In the genomic region with DNA sequence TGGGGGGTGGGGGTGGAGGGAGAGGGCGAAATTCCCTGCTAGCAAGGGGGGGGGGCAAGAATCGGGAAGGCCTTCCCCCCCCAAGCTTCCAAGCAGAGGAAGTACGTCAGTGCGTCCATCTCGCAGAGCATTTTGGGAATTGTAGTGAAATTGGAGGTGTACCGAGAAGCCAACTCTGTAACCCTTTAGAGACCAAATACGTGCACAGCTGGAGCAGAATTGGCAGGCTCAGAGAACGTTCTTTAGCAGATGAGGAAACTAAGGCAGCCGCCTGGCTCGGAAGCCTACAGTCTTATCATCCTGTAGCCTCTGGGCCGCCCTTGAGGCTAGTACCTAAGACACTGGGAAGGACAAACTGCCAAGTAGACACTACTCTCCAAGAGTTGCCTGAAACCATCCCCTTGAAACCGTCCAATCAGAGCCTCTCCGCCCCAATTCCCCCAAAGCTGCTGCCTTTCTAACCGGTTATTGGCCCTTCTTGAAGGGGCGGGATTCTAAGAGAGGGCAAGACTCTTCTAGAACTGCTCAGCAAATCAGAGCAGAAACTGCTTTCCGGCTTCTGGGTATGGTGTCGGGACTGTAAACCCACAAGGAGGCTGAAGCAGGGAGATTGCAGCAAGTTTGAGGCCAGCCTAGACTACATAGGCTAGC, we compare ENCODE assay signal across 8 mouse cellular contexts. TPM values are rescaled to one million over a fixed set of nuclear protein-coding genes. Genes with fewer than 3 reads are reported as not detected.
DNase-seq lines count a peak whose midpoint lies in the region; ATAC-seq lines count a peak whose summit lies in the region.

No protein-coding gene starts in this region.

- H3K4me2 ChIP-seq in hindbrain, embryonic 13.5 days = peak overlapping the region; percentile 65

- DNase-seq in cerebellum, postnatal 25 days = peak; percentile 76 to 83
- peak; percentile 33 to 61 for DNase-seq in frontal cortex, postnatal 25 days (ENCODE audit: low spot score in 2 of 2)
- peak; percentile 72 to 75 for DNase-seq in layer of hippocampus, postnatal 36 days
- DNase-seq in lung, postnatal 36 days = peak; percentile 94
- DNase-seq in right cerebral cortex, adult 2 months (ENCODE audit: low spot score in 2 of 2) = peak; percentile 76 to 87
- peak; percentile 65 to 67 for DNase-seq in urinary bladder, postnatal 36 days (ENCODE audit: low spot score in 2 of 2)

- peaks cover 29% of the 10 kb centered on the region for H3K36me3 ChIP-seq in hindbrain, embryonic 13.5 days

- 4% methylated on average over 17 of the region's 17 CpGs for WGBS in hindbrain, embryonic 13.5 days

- no peaks in the 10 kb centered on the region for H3K9me3 ChIP-seq in hindbrain, embryonic 13.5 days

- no peaks in the 10 kb centered on the region for H3K27me3 ChIP-seq in hindbrain, embryonic 13.5 days

- peak overlapping the region; percentile 75 for H3K27ac ChIP-seq in hindbrain, embryonic 13.5 days

- peak overlapping the region; percentile 41 for H3K4me3 ChIP-seq in hindbrain, embryonic 13.5 days

- H3K9ac ChIP-seq in hindbrain, embryonic 13.5 days = peak overlapping the region; percentile 78

- ATAC-seq in activated CD4-positive, CD25-positive, alpha-beta regulatory T cell, adult 4 months = peak; percentile 24
- ATAC-seq in hindbrain, embryonic 13.5 days (ENCODE audit: low FRiP score) = peak; percentile 50

- peaks cover 60% of the 10 kb centered on the region for H3K4me1 ChIP-seq in hindbrain, embryonic 13.5 days (replicated peaks)

RNA-seq across cellular contexts. Expression of gene Irf2bp1, which starts 0.9 kb away (rescaled TPM):
- polyA plus RNA-seq in activated CD4-positive, CD25-positive, alpha-beta regulatory T cell, adult 4 months (2017; shearing (Covaris generic)) = 1 to 10 TPM; 2.0 to 3.0 TPM
- 23.4 and 24.6 TPM in 2 replicates for polyA plus RNA-seq in hindbrain, embryonic 13.5 days (2015; fragmentation: Nextera tagmentation; extraction: Ambion mirVana)
- total RNA-seq in layer of hippocampus, postnatal 36 days (2021) = 10 to 100 TPM; 52.1 to 53.0 TPM

RNA-seq across cellular contexts. Expression of gene Mypop, which starts 11.9 kb away (rescaled TPM):
- polyA plus RNA-seq in activated CD4-positive, CD25-positive, alpha-beta regulatory T cell, adult 4 months (2017; shearing (Covaris generic)) = 1 to 10 TPM; 2.2 to 2.8 TPM
- polyA plus RNA-seq in hindbrain, embryonic 13.5 days (2015; fragmentation: Nextera tagmentation; extraction: Ambion mirVana) = 4.8 and 5.2 TPM in 2 replicates
- total RNA-seq in layer of hippocampus, postnatal 36 days (2021) = 10 to 100 TPM; 45.0 to 45.9 TPM

RNA-seq across cellular contexts. Expression of gene Nanos2, which starts 15.8 kb away (rescaled TPM):
- under 1 TPM in 1 of 2 experiments, not detected in 1; 0.31 TPM for polyA plus RNA-seq in activated CD4-positive, CD25-positive, alpha-beta regulatory T cell, adult 4 months (2017; shearing (Covaris generic))
- 0.75 and 1.1 TPM in 2 replicates for polyA plus RNA-seq in hindbrain, embryonic 13.5 days (2015; fragmentation: Nextera tagmentation; extraction: Ambion mirVana)
- under 1 TPM; 0.33 to 0.87 TPM for total RNA-seq in layer of hippocampus, postnatal 36 days (2021)

RNA-seq across cellular contexts. Expression of gene Foxa3, which starts 20.4 kb away (rescaled TPM):
- under 1 TPM in 1 of 2 experiments, not detected in 1; 0.16 TPM for polyA plus RNA-seq in activated CD4-positive, CD25-positive, alpha-beta regulatory T cell, adult 4 months (2017; shearing (Covaris generic))
- not detected in 2 replicates for polyA plus RNA-seq in hindbrain, embryonic 13.5 days (2015; fragmentation: Nextera tagmentation; extraction: Ambion mirVana)
- not detected for total RNA-seq in layer of hippocampus, postnatal 36 days (2021)

RNA-seq across cellular contexts. Expression of gene Sympk, which starts 21.2 kb away (rescaled TPM):
- polyA plus RNA-seq in activated CD4-positive, CD25-positive, alpha-beta regulatory T cell, adult 4 months (2017; shearing (Covaris generic)) = 10 to 100 TPM in 1 of 2 experiments, 1 to 10 TPM in 1; 10.0 to 10.3 TPM
- polyA plus RNA-seq in hindbrain, embryonic 13.5 days (2015; fragmentation: Nextera tagmentation; extraction: Ambion mirVana) = 29.7 and 30.1 TPM in 2 replicates
- 100 to 1,000 TPM; 111 to 113 TPM for total RNA-seq in layer of hippocampus, postnatal 36 days (2021)

Comparison
In these comparisons a context has a peak if more than half of its experiments do, and no peak if none do; other contexts are left out.
1. Peak in every context shown above with its lines: DNase-seq, ATAC-seq, H3K4me3 ChIP-seq and H3K27ac ChIP-seq.